Mouse (Mus musculus) embryo, embryonic 11 days (tissue): ENCODE measurements at regions not wholly inside any gene's neighbourhood (a gene's known extent, or its start where the extent isn't known, plus 50 kb on each side); places are given as distances from the start of the nearest gene placed in this dataset.
"Not testable (repeated sequence)": the region's sequence is repeated elsewhere in the genome, so short reads cannot be mapped to it uniquely, and the experiment has no call there.

Experiments used
- DNase-seq: peaks from one replicate; pipeline ENCODE4 v3.0.0-alpha.2; 2015

GRCm38 (mm10) chr16:50533881-50534280 is 57.1 kb downstream of the Ccdc54 start:
- DNase-seq, result no peak

DNA sequence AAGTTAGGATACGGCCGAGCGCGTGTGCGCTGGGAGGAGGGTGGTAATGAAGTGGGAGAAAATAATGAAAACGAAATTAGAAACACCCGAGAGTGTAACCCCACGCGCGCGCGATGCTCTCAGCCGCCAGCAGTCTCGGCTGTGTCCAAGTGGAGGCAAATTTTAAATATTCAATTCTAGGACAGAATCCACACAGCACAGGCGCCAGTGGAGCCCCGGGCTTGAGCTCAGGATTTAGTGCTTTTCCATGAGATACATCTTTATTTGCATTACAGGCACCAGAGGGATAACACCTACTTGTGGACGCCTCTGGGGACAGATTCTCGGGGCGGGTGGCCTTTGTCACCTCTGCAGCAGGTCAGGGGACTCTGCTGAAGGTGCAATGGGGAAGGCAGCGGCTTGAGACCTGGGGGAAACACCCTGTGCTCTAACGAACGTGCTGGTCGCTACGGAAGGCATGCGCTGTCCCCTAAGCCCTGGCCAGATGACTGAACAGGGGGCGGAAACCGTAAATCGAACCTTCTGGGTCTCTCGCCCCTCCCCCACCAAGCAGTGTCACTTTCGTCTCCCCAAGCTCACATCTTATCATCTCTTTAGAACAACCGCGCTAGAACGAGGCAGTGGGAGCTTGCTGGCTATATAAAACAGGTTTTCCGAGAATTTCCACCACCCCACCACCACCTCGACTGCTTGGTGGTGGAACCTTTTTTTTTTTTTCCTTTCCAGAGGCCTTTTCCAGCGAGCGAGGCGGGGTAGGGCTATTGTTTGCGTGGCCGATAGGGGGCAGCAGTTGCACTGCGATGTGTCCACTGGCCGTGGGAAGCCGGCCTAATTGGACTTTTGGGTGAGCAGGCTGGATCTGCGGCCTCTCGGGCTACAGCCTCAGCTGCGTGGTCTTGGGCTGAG is 61.2 kb downstream of the Ccdc54 start:
- DNase-seq, result peak; percentile 94

DNA sequence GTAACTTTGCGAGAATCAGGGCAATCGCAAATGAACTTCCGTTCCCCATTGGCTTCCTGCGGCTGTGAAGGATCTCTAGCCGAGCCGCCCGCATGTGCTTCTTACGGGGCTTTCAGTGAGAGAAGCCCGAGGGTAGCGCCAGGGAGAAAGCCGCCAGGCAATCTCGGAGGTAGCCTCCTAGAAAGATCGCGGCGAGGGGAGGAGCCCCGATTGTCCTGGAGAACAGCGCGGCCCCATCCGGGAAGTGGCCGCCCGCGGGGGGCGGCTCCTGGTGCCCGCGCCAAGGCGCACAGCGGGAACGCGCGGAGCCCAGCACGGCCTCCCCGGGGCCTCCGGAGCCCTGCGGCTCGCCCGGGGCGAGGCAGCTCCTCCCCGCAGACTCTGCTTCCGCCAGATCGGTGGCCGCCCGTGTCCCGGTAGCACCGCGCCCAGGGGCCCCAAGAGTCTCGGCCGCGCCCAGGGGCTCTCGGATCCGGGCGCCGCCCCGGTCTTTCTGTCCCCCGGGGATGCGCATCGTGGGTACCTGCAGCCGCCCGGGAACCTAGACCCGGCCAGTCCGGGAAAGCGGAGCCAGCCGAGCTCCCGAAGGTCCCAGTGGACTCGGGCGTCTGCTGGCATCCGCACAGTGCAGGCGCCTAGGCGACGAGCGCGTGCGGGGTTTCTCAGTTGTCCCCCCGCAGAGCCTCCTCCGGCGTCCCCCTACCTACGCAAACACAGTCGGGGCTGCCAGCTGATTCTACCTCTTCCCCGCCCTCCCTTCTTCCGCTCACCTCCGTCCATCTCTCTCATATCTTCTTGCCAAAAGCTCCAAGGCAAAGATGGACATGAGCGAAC is 62.1 kb downstream of the Ccdc54 start:
- peak; percentile 89 for DNase-seq

GRCm38 (mm10) chr16:50528355-50528676 is 62.6 kb downstream of the Ccdc54 start:
- DNase-seq, result peak; percentile 75

DNA sequence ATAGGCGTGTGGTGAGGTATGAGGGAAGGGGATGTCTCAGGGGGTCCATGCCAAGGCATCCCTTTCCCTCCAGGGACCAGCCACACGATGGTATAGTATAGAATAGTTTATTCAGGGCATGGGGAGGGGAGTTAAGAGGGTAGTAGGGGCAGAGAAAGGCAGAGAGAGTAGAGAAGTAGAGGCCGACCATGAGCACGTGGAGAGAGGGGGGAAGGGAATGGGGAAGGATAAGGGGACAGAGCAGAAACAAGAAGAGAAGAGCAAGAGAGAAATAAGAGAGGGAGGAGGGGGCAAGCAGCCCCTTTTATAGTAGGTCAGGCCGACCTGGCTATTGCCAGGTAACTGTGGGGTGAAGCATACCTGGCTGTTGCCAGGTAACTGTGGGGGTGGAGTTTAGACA is 64.0 kb downstream of the Ccdc54 start:
- DNase-seq, result not testable (repeated sequence)

DNA sequence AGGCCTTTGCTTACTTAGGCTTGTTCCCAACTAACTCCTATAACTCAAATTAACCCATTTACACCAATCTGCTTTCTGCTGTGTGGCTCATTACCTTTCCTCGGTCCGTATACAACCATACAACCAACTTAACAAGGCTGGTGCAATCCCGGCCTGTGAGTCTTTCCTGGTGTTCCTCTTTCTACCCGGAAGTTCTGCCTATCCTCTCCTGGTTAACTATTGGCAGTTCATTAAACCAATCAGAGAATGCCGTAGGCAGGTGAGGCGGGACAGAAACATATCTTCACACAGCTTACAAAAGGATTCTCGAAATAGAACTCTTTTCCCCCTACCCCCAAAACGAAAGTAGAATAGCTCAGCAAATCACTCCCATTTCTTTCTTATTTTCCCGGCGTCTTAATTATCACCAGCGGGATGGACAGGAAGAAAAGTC is 65.0 kb downstream of the Ccdc54 start:
- no peak for DNase-seq

GRCm38 (mm10) chr16:50525504-50525903 is 65.5 kb downstream of the Ccdc54 start:
- DNase-seq, result no peak

GRCm38 (mm10) chr16:50519610-50520009 is 71.3 kb downstream of the Ccdc54 start:
- no peak for DNase-seq

- DNase-seq, result no peak
These were observed 74.4 kb downstream of the Ccdc54 start for GRCm38 (mm10) chr16:50516579-50516978.

DNA sequence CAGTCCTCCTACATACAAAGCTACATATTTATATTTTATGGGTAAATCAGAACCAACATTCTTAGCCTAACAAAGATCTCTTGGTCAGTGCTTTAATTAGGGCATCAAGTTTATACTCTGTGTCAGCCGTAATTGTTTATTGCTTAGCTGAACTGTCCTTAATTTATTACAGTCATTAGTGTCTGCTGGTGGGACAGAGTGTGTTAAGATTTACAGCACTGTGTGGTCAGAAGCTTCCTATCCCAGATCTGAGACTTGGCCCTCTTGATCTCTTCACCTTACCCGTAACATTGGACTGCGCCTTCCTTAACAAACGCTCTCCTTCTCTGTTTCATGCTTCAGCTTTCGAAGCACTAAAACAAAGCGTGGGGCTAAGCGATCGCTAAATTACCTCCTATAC is 75.9 kb downstream of the Ccdc54 start:
- DNase-seq, result no peak

DNA sequence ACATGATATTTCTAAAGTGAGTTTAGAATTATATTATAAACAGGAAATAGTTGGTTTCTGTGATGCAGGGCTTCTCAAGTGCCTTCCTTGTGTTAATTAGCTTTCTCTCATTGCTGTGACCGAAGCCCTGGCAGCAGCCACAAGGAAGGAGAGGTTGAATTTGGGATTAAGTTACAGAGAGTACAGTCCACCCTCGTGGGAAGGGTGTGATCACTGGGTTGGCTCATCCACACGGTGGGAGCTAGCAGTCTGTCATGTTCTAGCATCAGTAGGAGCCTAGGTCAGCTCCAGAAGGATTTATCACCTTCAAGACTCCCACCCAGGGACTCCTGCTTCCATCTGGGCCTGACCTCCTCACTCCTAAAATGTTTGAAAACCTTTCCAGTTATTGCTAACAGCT is 78.9 kb downstream of the Ccdc54 start:
- no peak for DNase-seq

DNA sequence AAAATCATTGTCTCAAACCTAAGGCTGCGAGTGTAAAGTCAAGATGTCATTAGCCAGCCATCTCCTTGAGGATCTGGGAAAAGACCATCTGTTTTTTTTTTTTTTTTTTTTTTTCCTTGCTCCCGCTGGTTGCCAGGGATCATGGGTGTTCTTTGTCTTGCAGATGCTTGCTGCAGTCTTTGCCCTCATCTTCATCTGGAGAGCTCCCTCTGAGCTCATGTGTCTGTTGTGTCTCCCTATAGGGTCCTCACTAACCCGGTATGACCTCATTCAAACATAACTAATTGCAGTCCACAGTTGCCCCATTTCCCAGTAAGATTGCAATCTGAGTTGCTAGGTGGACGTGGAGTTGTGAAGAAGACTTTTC is 77.3 kb upstream of the Bbx start:
- no peak for DNase-seq

DNA sequence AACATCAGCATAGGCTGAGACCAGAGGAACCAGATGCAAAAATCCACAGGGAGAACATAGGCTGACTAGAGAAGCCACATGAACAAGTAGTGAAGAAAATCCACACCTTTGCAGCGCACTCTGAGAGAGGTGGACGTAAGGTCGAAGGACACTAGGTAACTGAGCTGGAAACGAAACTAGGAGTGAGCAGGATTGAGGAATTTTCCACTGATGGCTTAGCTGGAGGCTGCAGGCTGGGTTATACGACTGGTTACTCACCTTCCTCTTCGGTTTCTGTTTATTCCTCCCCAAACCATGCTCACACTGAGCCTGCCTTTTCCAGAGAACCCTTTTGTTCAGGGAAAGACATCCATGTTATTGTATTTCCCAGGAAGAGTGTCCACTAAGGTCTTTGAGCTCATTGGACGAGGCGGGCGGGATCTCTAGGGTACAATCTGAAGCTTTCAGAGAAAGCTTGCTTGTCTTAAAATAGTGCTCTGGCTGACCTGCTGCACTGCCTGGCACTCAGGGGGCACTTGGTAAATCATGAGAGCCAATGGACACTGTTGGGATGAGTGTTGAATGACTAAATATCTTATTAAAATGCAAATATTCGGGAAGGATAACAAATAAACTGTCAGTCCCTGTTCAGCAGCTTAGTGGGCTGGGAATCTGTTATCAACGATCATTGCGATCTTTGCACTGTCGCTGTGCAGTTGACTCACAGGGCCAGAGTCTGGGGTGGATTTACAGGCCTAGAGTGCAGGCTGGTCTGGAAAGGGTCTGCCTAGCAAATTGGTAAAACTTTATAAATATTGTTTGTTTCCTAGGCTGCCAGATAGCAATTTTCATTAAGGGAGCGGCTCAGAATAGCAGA is 76.7 kb upstream of the Bbx start:
- no peak for DNase-seq

GRCm38 (mm10) chr16:50504619-50505018 is 72.4 kb upstream of the Bbx start:
- no peak for DNase-seq

- DNase-seq, result no peak
These were observed 66.7 kb upstream of the Bbx start for GRCm38 (mm10) chr16:50498909-50499308.

- DNase-seq, result no peak
These were observed 61.5 kb upstream of the Bbx start for GRCm38 (mm10) chr16:50493662-50494061.

DNA sequence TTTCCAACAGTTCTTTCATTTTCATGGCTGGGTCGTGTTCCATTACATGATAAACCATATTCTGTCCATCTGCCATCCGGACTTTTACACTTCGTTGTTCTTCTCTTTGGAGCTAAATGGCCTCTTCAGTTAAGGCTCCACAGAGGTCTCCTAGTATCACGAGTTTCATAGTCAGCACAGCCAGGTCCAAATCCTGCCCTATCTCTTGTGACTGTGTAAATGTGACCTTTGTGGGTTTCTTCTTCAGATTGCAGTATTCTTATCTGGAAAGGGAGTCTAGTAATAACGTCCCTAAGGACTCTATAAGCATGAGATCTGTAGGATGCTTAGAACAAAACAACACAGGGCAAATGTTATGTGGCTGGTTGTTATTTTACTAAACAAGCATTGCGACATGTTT is 57.1 kb upstream of the Bbx start:
- no peak for DNase-seq

DNA sequence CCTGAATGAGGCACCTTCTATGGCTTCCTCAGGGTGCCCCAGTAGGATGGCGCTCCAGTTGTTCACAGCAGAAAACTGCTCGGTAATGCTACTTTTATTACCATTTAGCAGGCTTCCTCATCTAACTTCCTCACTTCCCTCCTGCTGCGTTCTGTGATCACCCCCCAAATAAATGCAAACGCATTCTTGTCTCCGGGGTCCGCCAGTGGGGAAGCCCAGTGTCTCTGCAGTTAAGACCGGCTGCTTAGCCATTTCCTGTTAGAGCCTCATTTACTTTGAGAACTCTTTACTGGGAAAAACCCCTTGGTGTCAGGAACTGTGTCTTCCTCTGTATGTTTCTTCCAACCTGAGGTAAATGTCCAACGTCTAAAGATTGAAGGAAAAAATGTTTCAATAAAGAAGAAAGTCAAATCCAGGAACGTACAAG is 50.2 kb upstream of the Bbx start:
- DNase-seq, result peak; percentile 7
